Mouse (Mus musculus): ENCODE data around the gene Pkdrej. TPM values are rescaled to one million over a fixed set of nuclear protein-coding genes. Genes with fewer than 3 reads are reported as not detected.
A peak's percentile ranks its signal among the peaks of the same experiment; 100 is the strongest.

Gene Pkdrej
- polyA plus RNA-seq, 1 experiment: not detected

GRCm38 (mm10) chr15:85840983-85841382, 19.4 kb upstream of the Pkdrej start:
- no peak overlapping the region for H3K4me3 ChIP-seq (replicated peaks; ENCODE audit: control insufficient read depth, low read depth, low read length)
- no peak overlapping the region for H3K27ac ChIP-seq (ENCODE audit: control insufficient read depth, insufficient read depth, low read depth, low read length, poor library complexity)
- no peaks in the 10 kb centered on the region for H3K4me1 ChIP-seq (ENCODE audit: control insufficient read depth, insufficient read depth, low read length)
- TF ChIP-seq POLR2A (IDR thresholded peaks at IDR 0.05; ENCODE audit: borderline replicate concordance, control insufficient read depth, low read depth, low read length): no peak
- TF ChIP-seq CTCF (IDR thresholded peaks at IDR 0.05; ENCODE audit: control insufficient read depth, insufficient read depth, low read length): peak; percentile 37
- WGBS: 72% methylated on average over 6 of the region's 6 CpGs

- TF ChIP-seq CTCF (IDR thresholded peaks at IDR 0.05; ENCODE audit: control insufficient read depth, insufficient read depth, low read length): no peak
- no peak for TF ChIP-seq POLR2A (IDR thresholded peaks at IDR 0.05; ENCODE audit: borderline replicate concordance, control insufficient read depth, low read depth, low read length)
- H3K27ac ChIP-seq (ENCODE audit: control insufficient read depth, insufficient read depth, low read depth, low read length, poor library complexity): no peak overlapping the region
- H3K4me3 ChIP-seq (replicated peaks; ENCODE audit: control insufficient read depth, low read depth, low read length): no peak overlapping the region
- WGBS: 68% methylated on average over 5 of the region's 5 CpGs
- H3K4me1 ChIP-seq (ENCODE audit: control insufficient read depth, insufficient read depth, low read length): no peaks in the 10 kb centered on the region; the same call in 1 of the 2 replicates
Measured at GRCm38 (mm10) chr15:85836887-85837286, 15.4 kb upstream of the Pkdrej start.

- TF ChIP-seq POLR2A (IDR thresholded peaks at IDR 0.05; ENCODE audit: borderline replicate concordance, control insufficient read depth, low read depth, low read length) (no peak), CTCF (IDR thresholded peaks at IDR 0.05; ENCODE audit: control insufficient read depth, insufficient read depth, low read length) (no peak)
- no peak overlapping the region for H3K27ac ChIP-seq (ENCODE audit: control insufficient read depth, insufficient read depth, low read depth, low read length, poor library complexity)
- no peak overlapping the region for H3K4me3 ChIP-seq (replicated peaks; ENCODE audit: control insufficient read depth, low read depth, low read length)
- WGBS: 58% methylated on average over 3 of the region's 3 CpGs
- no peaks in the 10 kb centered on the region; the same call in 1 of the 2 replicates for H3K4me1 ChIP-seq (ENCODE audit: control insufficient read depth, insufficient read depth, low read length)
Measured at GRCm38 (mm10) chr15:85835335-85835734, 13.8 kb upstream of the Pkdrej start.

GRCm38 (mm10) chr15:85832599-85832998, 11.1 kb upstream of the Pkdrej start:
- H3K27ac ChIP-seq (ENCODE audit: control insufficient read depth, insufficient read depth, low read depth, low read length, poor library complexity): peak overlapping the region; percentile 51; the same call in 1 of the 2 replicates
- TF ChIP-seq POLR2A (IDR thresholded peaks at IDR 0.05; ENCODE audit: borderline replicate concordance, control insufficient read depth, low read depth, low read length): no peak
- no peak for TF ChIP-seq CTCF (IDR thresholded peaks at IDR 0.05; ENCODE audit: control insufficient read depth, insufficient read depth, low read length)
- H3K4me3 ChIP-seq (replicated peaks; ENCODE audit: control insufficient read depth, low read depth, low read length): peak overlapping the region; percentile 86
- no peaks in the 10 kb centered on the region; the same call in 1 of the 2 replicates for H3K4me1 ChIP-seq (ENCODE audit: control insufficient read depth, insufficient read depth, low read length)
- 28% methylated on average over 8 of the region's 8 CpGs for WGBS

- TF ChIP-seq POLR2A (IDR thresholded peaks at IDR 0.05; ENCODE audit: borderline replicate concordance, control insufficient read depth, low read depth, low read length) (peak; percentile 69; the same call in 1 of the 2 replicates), CTCF (IDR thresholded peaks at IDR 0.05; ENCODE audit: control insufficient read depth, insufficient read depth, low read length) (no peak)
- WGBS: under 1% methylated on average over 27 of the region's 27 CpGs
- H3K27ac ChIP-seq (ENCODE audit: control insufficient read depth, insufficient read depth, low read depth, low read length, poor library complexity): peak within 1 kb of the TSS; percentile 51; the same call in 1 of the 2 replicates
- peak within 1 kb of the TSS; percentile 86 for H3K4me3 ChIP-seq (replicated peaks; ENCODE audit: control insufficient read depth, low read depth, low read length)
- no peaks in the 10 kb centered on the region; the same call in 1 of the 2 replicates for H3K4me1 ChIP-seq (ENCODE audit: control insufficient read depth, insufficient read depth, low read length)
Measured at GRCm38 (mm10) chr15:85831954-85832590, 10.5 kb upstream of the Pkdrej start, which contains the start of gene Ttc38. Gene Ttc38, plus strand, starts transcription at chr15:85832306.

- Histone ChIP-seq H3K4me1 (ENCODE audit: control insufficient read depth, insufficient read depth, low read length) (no peaks in the 10 kb centered on the region; the same call in 1 of the 2 replicates), H3K27ac (ENCODE audit: control insufficient read depth, insufficient read depth, low read depth, low read length, poor library complexity) (no peak overlapping the region), H3K4me3 (replicated peaks; ENCODE audit: control insufficient read depth, low read depth, low read length) (no peak overlapping the region)
- TF ChIP-seq POLR2A (IDR thresholded peaks at IDR 0.05; ENCODE audit: borderline replicate concordance, control insufficient read depth, low read depth, low read length): no peak
- 74% methylated on average over 5 of the region's 5 CpGs for WGBS
Measured at GRCm38 (mm10) chr15:85829470-85829869, 7.9 kb upstream of the Pkdrej start.

GRCm38 (mm10) chr15:85828071-85828470, 6.5 kb upstream of the Pkdrej start:
- 77% methylated on average over 4 of the region's 4 CpGs for WGBS
- no peaks in the 10 kb centered on the region; the same call in 1 of the 2 replicates for H3K4me1 ChIP-seq (ENCODE audit: control insufficient read depth, insufficient read depth, low read length)
- no peak for TF ChIP-seq POLR2A (IDR thresholded peaks at IDR 0.05; ENCODE audit: borderline replicate concordance, control insufficient read depth, low read depth, low read length)
- TF ChIP-seq CTCF (IDR thresholded peaks at IDR 0.05; ENCODE audit: control insufficient read depth, insufficient read depth, low read length): no peak
- no peak overlapping the region for H3K27ac ChIP-seq (ENCODE audit: control insufficient read depth, insufficient read depth, low read depth, low read length, poor library complexity)
- H3K4me3 ChIP-seq (replicated peaks; ENCODE audit: control insufficient read depth, low read depth, low read length): no peak overlapping the region

- 55% methylated on average over 5 of the region's 5 CpGs for WGBS
Measured at GRCm38 (mm10) chr15:85826676-85827075, 5.1 kb upstream of the Pkdrej start.

More at GRCm38 (mm10) chr15:85826676-85827075, 5.1 kb upstream of the Pkdrej start:
- Histone ChIP-seq H3K4me1 (ENCODE audit: control insufficient read depth, insufficient read depth, low read length) (no peaks in the 10 kb centered on the region), H3K4me3 (replicated peaks; ENCODE audit: control insufficient read depth, low read depth, low read length) (no peak overlapping the region), H3K27ac (ENCODE audit: control insufficient read depth, insufficient read depth, low read depth, low read length, poor library complexity) (no peak overlapping the region)
- no peak for TF ChIP-seq CTCF (IDR thresholded peaks at IDR 0.05; ENCODE audit: control insufficient read depth, insufficient read depth, low read length)
- no peak for TF ChIP-seq POLR2A (IDR thresholded peaks at IDR 0.05; ENCODE audit: borderline replicate concordance, control insufficient read depth, low read depth, low read length)

Data from bone marrow, adult 2 months (tissue).